Mouse (Mus musculus) kidney, embryonic 16.5 days (tissue): ENCODE measurements around the gene Olfr288. TPM values are rescaled to one million over a fixed set of nuclear protein-coding genes. Genes with fewer than 3 reads are reported as not detected.

Experiments used
- ATAC-seq: fragments of 200-750 bp; cut with Nextera tagmentation; 2 replicates; pipeline ENCODE4 v1.8.0; 2017; ENCODE audit warnings: moderate TSS enrichment; ENCODE audit not compliant: low FRiP score, low TSS enrichment
- H3K27ac ChIP-seq: fragments of 300-500 bp; sonication (generic); 2 replicates; pipeline ENCODE4 v1.5.1; 2014; ENCODE audit warnings: low read length
- H3K27me3 ChIP-seq: fragments of 300-500 bp; sonication (generic); 2 replicates; pipeline ENCODE4 v1.6.1; 2014; ENCODE audit warnings: low read length, control low read depth, mixed read lengths; ENCODE audit not compliant: insufficient read depth
- H3K36me3 ChIP-seq: fragments of 300-500 bp; sonication (generic); 2 replicates; pipeline ENCODE4 v1.6.1; 2014; ENCODE audit warnings: low read length, control low read depth, mixed read lengths; ENCODE audit not compliant: insufficient read depth
- H3K4me1 ChIP-seq: fragments of 300-500 bp; sonication (generic); 2 replicates; pipeline ENCODE4 v1.6.1; 2014; ENCODE audit warnings: low read length, control low read depth, mixed read lengths; ENCODE audit not compliant: insufficient read depth
- H3K4me2 ChIP-seq: fragments of 300-500 bp; sonication (generic); replicated peaks from 2 replicates; pipeline ENCODE4 v1.6.1; 2014; ENCODE audit warnings: low read depth, low read length
- H3K4me3 ChIP-seq: fragments of 300-500 bp; sonication (generic); 2 replicates; pipeline ENCODE4 v1.5.1; 2014; ENCODE audit warnings: mild to moderate bottlenecking, low read length
- H3K9ac ChIP-seq: fragments of 300-500 bp; sonication (generic); replicated peaks from 2 replicates; pipeline ENCODE4 v1.6.1; 2014; ENCODE audit warnings: low read length
- H3K9me3 ChIP-seq: fragments of 300-500 bp; sonication (generic); 2 replicates; pipeline ENCODE4 v1.6.1; 2016; ENCODE audit warnings: low read length, control low read depth
- WGBS: fragments of 180-500 bp; shearing (Covaris S2); extraction: QIAGEN DNeasy Blood & Tissue Kit; methylation state at CpG from one replicate; pipeline ENCODE4 v1.1.7; 2014; 5-methylcytosine and 5-hydroxymethylcytosine counted together
- polyA plus RNA-seq: library from polyadenylated mRNA; unstranded; fragments of >200 nt; fragmentation: Nextera tagmentation; extraction: Ambion mirVana; gene quantifications from 2 replicates; pipeline ENCODE4 v1.2.1, GENCODE M21; 2015

Olfr288 gene
- polyA plus RNA-seq, 1 experiment from 2014 or later = not detected

GRCm38 (mm10) chr15:98136871-98137270 is 58.5 kb downstream of the Olfr288 start:
- H3K27ac ChIP-seq = no peak overlapping the region
- no peak for ATAC-seq
- H3K4me3 ChIP-seq = no peak overlapping the region
- H3K36me3 ChIP-seq = peaks cover 66% of the 10 kb centered on the region
- no peak overlapping the region for H3K4me2 ChIP-seq
- 87% methylated on average over 9 of the region's 9 CpGs for WGBS
- no peaks in the 10 kb centered on the region for H3K27me3 ChIP-seq
- H3K9ac ChIP-seq = no peak overlapping the region
- H3K4me1 ChIP-seq = peaks cover 9% of the 10 kb centered on the region; the same call in 1 of the 2 replicates
- no peaks in the 10 kb centered on the region for H3K9me3 ChIP-seq

Other genes starting within 250 kb of the Olfr288 start
- 56.0 and 61.3 TPM in 2 replicates for gene Tmem106c, start 231.3 kb downstream of the Olfr288 start, polyA plus RNA-seq
- gene Col2a1, start 190.8 kb downstream of the Olfr288 start, polyA plus RNA-seq = 19.0 and 19.5 TPM in 2 replicates
- gene Pfkm, start 103.0 kb downstream of the Olfr288 start, polyA plus RNA-seq = 45.7 and 45.8 TPM in 2 replicates
- gene Senp1, start 101.8 kb downstream of the Olfr288 start, polyA plus RNA-seq = 29.9 and 31.3 TPM in 2 replicates
- gene Asb8, start 29.9 kb downstream of the Olfr288 start, polyA plus RNA-seq = 59.6 and 60.2 TPM in 2 replicates
- gene Ccdc184, start 28.4 kb downstream of the Olfr288 start, polyA plus RNA-seq = 1.8 and 2.1 TPM in 2 replicates
- gene Gm44579, start 25.4 kb upstream of the Olfr288 start, polyA plus RNA-seq = not detected in 2 replicates
- not detected in 2 replicates for gene Olfr287, start 25.5 kb upstream of the Olfr288 start, polyA plus RNA-seq
- not detected in 2 replicates for gene Olfr286, start 38.9 kb upstream of the Olfr288 start, polyA plus RNA-seq
- gene H1fnt, start 61.8 kb upstream of the Olfr288 start, polyA plus RNA-seq = not detected in 2 replicates
- 2.2 and 2.3 TPM in 2 replicates for gene Zfp641, start 100.6 kb upstream of the Olfr288 start, polyA plus RNA-seq
- not detected in 2 replicates for gene Olfr285, start 121.8 kb upstream of the Olfr288 start, polyA plus RNA-seq
- not detected in 2 replicates for gene Olfr284, start 145.4 kb upstream of the Olfr288 start, polyA plus RNA-seq
- gene Olfr283, start 185.4 kb upstream of the Olfr288 start, polyA plus RNA-seq = not detected in 2 replicates
- not detected in 2 replicates for gene Olfr282, start 235.7 kb upstream of the Olfr288 start, polyA plus RNA-seq